Mouse (Mus musculus) neural tube, embryonic 13.5 days (tissue): ENCODE results near the gene Dbt. TPM values are rescaled to one million over a fixed set of nuclear protein-coding genes. Genes with fewer than 3 reads are reported as not detected.

Source experiments
- ATAC-seq: fragments of 200-750 bp; cut with Nextera tagmentation; 2 replicates; pipeline ENCODE4 v1.8.0; 2017; ENCODE audit warnings: low read depth, mild to moderate bottlenecking, moderate TSS enrichment, moderate library complexity
- H3K27ac ChIP-seq: fragments of 300-500 bp; sonication (generic); replicated peaks from 2 replicates; pipeline ENCODE4 v1.5.1; 2015; ENCODE audit warnings: moderate library complexity, mild to moderate bottlenecking, inconsistent platforms
- H3K27me3 ChIP-seq: fragments of 300-500 bp; sonication (generic); 2 replicates; pipeline ENCODE4 v1.6.1; 2015; ENCODE audit warnings: mild to moderate bottlenecking, inconsistent platforms
- H3K36me3 ChIP-seq: fragments of 300-500 bp; sonication (generic); 2 replicates; pipeline ENCODE4 v1.6.1; 2015; ENCODE audit warnings: mild to moderate bottlenecking, inconsistent platforms
- H3K4me1 ChIP-seq: fragments of 300-500 bp; sonication (generic); replicated peaks from 2 replicates; pipeline ENCODE4 v1.6.1; 2015; ENCODE audit warnings: inconsistent platforms
- H3K4me2 ChIP-seq: fragments of 300-500 bp; sonication (generic); 2 replicates; pipeline ENCODE4 v1.6.1; 2015; ENCODE audit warnings: inconsistent platforms, mild to moderate bottlenecking, moderate library complexity
- H3K4me3 ChIP-seq: fragments of 300-500 bp; sonication (generic); 2 replicates; pipeline ENCODE4 v1.5.1; 2015; ENCODE audit warnings: mild to moderate bottlenecking, inconsistent platforms
- H3K9ac ChIP-seq: fragments of 300-500 bp; sonication (generic); 2 replicates; pipeline ENCODE4 v1.6.1; 2015; ENCODE audit warnings: moderate library complexity, mild to moderate bottlenecking, inconsistent platforms
- H3K9me3 ChIP-seq: fragments of 300-500 bp; sonication (generic); 2 replicates; pipeline ENCODE4 v1.6.1; 2016; ENCODE audit warnings: inconsistent platforms
- WGBS: fragments of 180-500 bp; shearing (Covaris S2); methylation state at CpG from one replicate; pipeline ENCODE4 v1.1.7; 2015; 5-methylcytosine and 5-hydroxymethylcytosine counted together
- polyA plus RNA-seq: library from polyadenylated mRNA; unstranded; fragments of >200 nt; fragmentation: Nextera tagmentation; extraction: Ambion mirVana; gene quantifications from 2 replicates; pipeline ENCODE4 v1.2.1, GENCODE M21; 2015

Dbt gene
- polyA plus RNA-seq, 1 experiment from 2014 or later, result 13.9 TPM

- H3K4me3 ChIP-seq, result no peak overlapping the region
- H3K4me1 ChIP-seq, result no peaks in the 10 kb centered on the region
- no peak overlapping the region for H3K9ac ChIP-seq
- no peaks in the 10 kb centered on the region for H3K27me3 ChIP-seq
- WGBS, result 54% methylated on average over 5 of the region's 5 CpGs
- H3K36me3 ChIP-seq, result peaks cover 93% of the 10 kb centered on the region
- H3K9me3 ChIP-seq, result no peaks in the 10 kb centered on the region
- H3K27ac ChIP-seq, result no peak overlapping the region
- ATAC-seq, result no peak
- H3K4me2 ChIP-seq, result no peak overlapping the region
These were observed 19.2 kb upstream of the Dbt start for GRCm38 (mm10) chr3:116493658-116494057.

- Histone ChIP-seq H3K9ac (no peak overlapping the region), H3K27me3 (no peaks in the 10 kb centered on the region), H3K4me3 (no peak overlapping the region), H3K36me3 (peaks cover 91% of the 10 kb centered on the region), H3K4me2 (no peak overlapping the region), H3K9me3 (no peaks in the 10 kb centered on the region), H3K27ac (no peak overlapping the region), H3K4me1 (no peaks in the 10 kb centered on the region)
- 90% methylated on average over 1 of the region's 1 CpGs for WGBS
- ATAC-seq, result no peak
These were observed 17.2 kb upstream of the Dbt start for GRCm38 (mm10) chr3:116495671-116496070.

- H3K9me3 ChIP-seq, result no peaks in the 10 kb centered on the region
- H3K4me1 ChIP-seq, result peaks cover 23% of the 10 kb centered on the region
- peak; percentile 91 for ATAC-seq
- H3K27me3 ChIP-seq, result no peaks in the 10 kb centered on the region
- peak within 1 kb of the TSS; percentile 85 for H3K4me2 ChIP-seq
- H3K27ac ChIP-seq, result peak within 1 kb of the TSS; percentile 84
- WGBS, result under 1% methylated on average over 44 of the region's 44 CpGs
- H3K36me3 ChIP-seq, result peaks cover 35% of the 10 kb centered on the region
- H3K4me3 ChIP-seq, result peak within 1 kb of the TSS; percentile 97
- H3K9ac ChIP-seq, result peak within 1 kb of the TSS; percentile 99
These were observed 5.0 kb upstream of the Dbt start, which contains the start of gene Rtca for GRCm38 (mm10) chr3:116507772-116508351. Gene Rtca, minus strand, starts transcription at chr3:116508208.

GRCm38 (mm10) chr3:116512151-116512903 is 543 bp upstream of the Dbt start:
- H3K9ac ChIP-seq, result peak overlapping the region; percentile 78; the same call in 1 of the 2 replicates
- 46% methylated on average over 12 of the region's 12 CpGs for WGBS

DNA sequence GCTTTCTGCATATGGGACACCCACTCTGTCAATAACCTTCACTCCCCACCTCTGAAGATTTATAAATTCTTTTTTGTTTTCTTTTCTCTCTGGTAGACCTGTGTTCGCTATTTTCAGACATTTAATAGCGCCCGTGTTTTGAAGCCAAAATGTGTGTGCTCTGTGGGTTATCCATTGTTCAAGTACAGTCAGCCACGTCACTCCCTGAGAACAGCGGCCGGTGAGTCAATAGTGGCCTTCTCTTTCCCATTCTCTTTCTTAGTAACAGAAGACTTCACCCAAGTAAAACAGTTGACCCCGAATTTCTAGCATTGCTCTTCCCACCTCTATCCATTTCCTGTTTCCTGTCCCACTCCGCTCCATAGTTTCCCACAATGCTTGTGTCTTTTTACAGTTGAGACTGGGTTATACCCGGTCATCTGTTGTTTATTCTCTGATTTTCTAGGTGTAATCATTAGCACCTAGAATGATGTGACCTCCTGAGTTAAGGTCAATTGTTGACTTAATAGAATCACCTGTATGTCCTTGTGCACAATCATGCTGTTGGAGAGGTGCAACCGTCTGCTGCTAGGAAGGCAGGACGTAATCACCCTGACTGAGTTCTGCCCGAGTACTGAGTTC is 7.4 kb downstream of the Dbt start:
- H3K4me3 ChIP-seq, result no peak overlapping the region
- 76% methylated on average over 12 of the region's 12 CpGs for WGBS

More at GRCm38 (mm10) chr3:116512151-116512903, 543 bp upstream of the Dbt start:
- Histone ChIP-seq H3K36me3 (peaks cover 6% of the 10 kb centered on the region; the same call in 1 of the 2 replicates), H3K9me3 (no peaks in the 10 kb centered on the region), H3K4me3 (peak overlapping the region; percentile 65), H3K4me2 (peak overlapping the region; percentile 70), H3K27me3 (no peaks in the 10 kb centered on the region), H3K4me1 (peaks cover 12% of the 10 kb centered on the region), H3K27ac (no peak overlapping the region)
- peak; percentile 26 for ATAC-seq

GRCm38 (mm10) chr3:116529741-116530140 is 16.9 kb downstream of the Dbt start:
- ATAC-seq, result no peak
- WGBS, result 59% methylated on average over 4 of the region's 5 CpGs
- H3K4me3 ChIP-seq, result no peak overlapping the region
- peaks cover 22% of the 10 kb centered on the region for H3K36me3 ChIP-seq
- H3K4me2 ChIP-seq, result no peak overlapping the region
- no peak overlapping the region for H3K27ac ChIP-seq
- H3K4me1 ChIP-seq, result no peaks in the 10 kb centered on the region
- no peaks in the 10 kb centered on the region for H3K9me3 ChIP-seq
- H3K27me3 ChIP-seq, result no peaks in the 10 kb centered on the region
- no peak overlapping the region for H3K9ac ChIP-seq

More for the DNA sequence above, 7.4 kb downstream of the Dbt start:
- Histone ChIP-seq H3K9ac (no peak overlapping the region), H3K36me3 (peaks cover 24% of the 10 kb centered on the region), H3K27ac (no peak overlapping the region), H3K4me2 (no peak overlapping the region), H3K4me1 (no peaks in the 10 kb centered on the region), H3K9me3 (no peaks in the 10 kb centered on the region), H3K27me3 (no peaks in the 10 kb centered on the region)
- no peak for ATAC-seq

DNA sequence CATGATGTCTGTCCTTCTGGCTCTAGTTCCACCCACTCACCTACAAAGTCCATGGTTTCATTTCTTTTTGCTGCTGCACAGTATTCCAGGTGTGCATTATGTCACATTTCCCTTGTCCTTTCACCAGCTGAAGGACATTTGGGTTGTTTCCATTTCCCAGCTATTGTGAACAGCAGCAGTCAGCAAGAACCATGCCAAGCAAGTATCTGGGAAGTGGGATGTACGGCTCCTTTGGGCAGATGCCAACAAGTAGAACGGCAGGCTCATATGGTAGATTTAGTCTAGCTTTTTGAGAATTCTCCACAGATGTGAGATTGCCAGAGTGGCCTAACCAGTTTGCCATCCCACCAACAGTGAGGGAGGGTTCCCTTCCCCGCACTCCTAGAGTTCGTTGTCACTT is 18.0 kb downstream of the Dbt start:
- Histone ChIP-seq H3K36me3 (peaks cover 22% of the 10 kb centered on the region), H3K4me3 (no peak overlapping the region), H3K4me1 (peaks cover 6% of the 10 kb centered on the region; the same call in 1 of the 2 replicates), H3K9ac (no peak overlapping the region), H3K9me3 (no peaks in the 10 kb centered on the region), H3K27me3 (no peaks in the 10 kb centered on the region), H3K27ac (no peak overlapping the region), H3K4me2 (no peak overlapping the region)
- ATAC-seq, result no peak
- 84% methylated on average over 4 of the region's 4 CpGs for WGBS

- Histone ChIP-seq H3K27ac (peak overlapping the region; percentile 83), H3K4me3 (no peak overlapping the region), H3K4me2 (peak overlapping the region; percentile 38), H3K4me1 (peaks cover 24% of the 10 kb centered on the region), H3K9me3 (no peaks in the 10 kb centered on the region), H3K36me3 (peaks cover 51% of the 10 kb centered on the region), H3K9ac (no peak overlapping the region), H3K27me3 (no peaks in the 10 kb centered on the region)
- ATAC-seq, result peak; percentile 94
- 14% methylated on average over 16 of the region's 16 CpGs for WGBS
These were observed 23.7 kb downstream of the Dbt start for GRCm38 (mm10) chr3:116536428-116537199.

- 13% methylated on average over 6 of the region's 6 CpGs for WGBS
- Histone ChIP-seq H3K4me1 (peaks cover 24% of the 10 kb centered on the region), H3K36me3 (peaks cover 57% of the 10 kb centered on the region), H3K27ac (peak overlapping the region; percentile 83), H3K4me2 (peak overlapping the region; percentile 38; the same call in 1 of the 2 replicates), H3K27me3 (no peaks in the 10 kb centered on the region), H3K9ac (0 out of 2 replicates have a peak overlapping the region, but pooled peaks have one; percentile 41), H3K9me3 (no peaks in the 10 kb centered on the region), H3K4me3 (no peak overlapping the region)
- ATAC-seq, result peak; percentile 78
These were observed 24.3 kb downstream of the Dbt start for GRCm38 (mm10) chr3:116537200-116537573.

- H3K9me3 ChIP-seq, result no peaks in the 10 kb centered on the region
- H3K4me1 ChIP-seq, result peaks cover 6% of the 10 kb centered on the region
- H3K4me2 ChIP-seq, result no peak overlapping the region
- no peak overlapping the region for H3K27ac ChIP-seq
- H3K36me3 ChIP-seq, result peaks cover 75% of the 10 kb centered on the region
- H3K9ac ChIP-seq, result no peak overlapping the region
- WGBS, result 54% methylated on average over 2 of the region's 2 CpGs
- ATAC-seq, result no peak
- H3K27me3 ChIP-seq, result no peaks in the 10 kb centered on the region
- H3K4me3 ChIP-seq, result no peak overlapping the region
These were observed 29.2 kb downstream of the Dbt start for GRCm38 (mm10) chr3:116542070-116542469.

GRCm38 (mm10) chr3:116542532-116542931 is 29.7 kb downstream of the Dbt start:
- H3K4me3 ChIP-seq, result no peak overlapping the region
- no peak overlapping the region for H3K4me2 ChIP-seq
- no peaks in the 10 kb centered on the region for H3K27me3 ChIP-seq
- no peak overlapping the region for H3K9ac ChIP-seq
- peaks cover 1% of the 10 kb centered on the region for H3K4me1 ChIP-seq
- ATAC-seq, result no peak
- H3K27ac ChIP-seq, result no peak overlapping the region
- 55% methylated on average over 3 of the region's 3 CpGs for WGBS
- no peaks in the 10 kb centered on the region for H3K9me3 ChIP-seq
- H3K36me3 ChIP-seq, result peaks cover 79% of the 10 kb centered on the region
